Mouse (Mus musculus) thymus, adult 2 months (tissue): ENCODE data around the gene Klra7.

Source experiments
- CTCF ChIP-seq: fragments of 200-500 bp; IDR thresholded peaks from 2 replicates; pipeline ENCODE4 v1.5.1; 2012; ENCODE audit warnings: mild to moderate bottlenecking, control low read depth, low read length, moderate library complexity, borderline replicate concordance; ENCODE audit not compliant: control insufficient read depth, poor library complexity, insufficient read depth; ENCODE audit errors: extremely low read depth
- POLR2A ChIP-seq: fragments of 200-500 bp; IDR thresholded peaks from 2 replicates; pipeline ENCODE4 v1.6.1; 2012; ENCODE audit warnings: mild to moderate bottlenecking, low read length, control low read depth, moderate library complexity; ENCODE audit not compliant: control insufficient read depth, poor library complexity, insufficient read depth; ENCODE audit errors: extremely low read depth

- TF ChIP-seq CTCF: no peak
- no peak for TF ChIP-seq POLR2A
Observed at GRCm38 (mm10) chr6:130255326-130255725, 22.2 kb upstream of the Klra7 start.
